ENCODE assay signal across 9 mouse cellular contexts in genomic region chr4:149542927-149543553, GRCm38 (mm10). TPM values are rescaled to one million over a fixed set of nuclear protein-coding genes. Genes with fewer than 3 reads are reported as not detected.
DNase-seq lines count a peak whose midpoint lies in the region; ATAC-seq lines count a peak whose summit lies in the region.
"Had no signal": no experiment of that assay in that cellular context is flagged by ENCODE, and none has a peak within 500 bp of the region (broad histone marks: within the 10 kb centered on the region; RNA-seq: fewer than 3 reads in every experiment).

No protein-coding gene starts in this region.

- no peaks in the 10 kb centered on the region for H3K9me3 ChIP-seq in neural tube, embryonic 15.5 days (replicated peaks)

- no peak overlapping the region for H3K9ac ChIP-seq in neural tube, embryonic 15.5 days (replicated peaks)

- no peak overlapping the region for H3K4me2 ChIP-seq in neural tube, embryonic 15.5 days

- no peaks in the 10 kb centered on the region for H3K27me3 ChIP-seq in neural tube, embryonic 15.5 days (replicated peaks)

- peak; percentile 49; the same call in 1 of the 2 replicates for ATAC-seq in neural tube, embryonic 15.5 days (ENCODE audit: low FRiP score)

- peak; percentile 83 for DNase-seq in CD4-positive helper T cell, adult 2 months (ENCODE audit: low read depth, low spot score)
- DNase-seq in adrenal gland, adult 2 months: peak; percentile 81
- DNase-seq in embryo, embryonic 11.5 days (ENCODE audit: low read depth, low spot score): peak; percentile 79
- DNase-seq in heart, adult 9 months (ENCODE audit: low spot score in 2 of 2): peak; percentile 61 to 83
- DNase-seq in kidney, postnatal 14 days: peak; percentile 88
- DNase-seq in lung, adult 18-20 months: peak; percentile 69 to 80
- peak; percentile 90 for DNase-seq in thymus, postnatal 0 days (ENCODE audit: low spot score)

- H3K36me3 ChIP-seq in neural tube, embryonic 15.5 days: peaks cover 21% of the 10 kb centered on the region

- H3K27ac ChIP-seq in neural tube, embryonic 15.5 days (replicated peaks): no peak overlapping the region

- 42% methylated on average over 10 of the region's 10 CpGs for WGBS in neural tube, embryonic 15.5 days

- H3K4me3 ChIP-seq in neural tube, embryonic 15.5 days (replicated peaks): no peak overlapping the region
- H3K4me3 ChIP-seq: erythroblast, embryonic 14.5 days had no signal

- H3K4me1 ChIP-seq in neural tube, embryonic 15.5 days: no peaks in the 10 kb centered on the region; the same call in 1 of the 2 replicates

RNA-seq across cellular contexts. Expression of gene Ctnnbip1, which starts 25.0 kb away (rescaled TPM):
- total RNA-seq in adrenal gland, adult 2 months (2021): 10 to 100 TPM; 19.4 to 25.3 TPM
- polyA plus RNA-seq in adrenal gland, adult 2 months (2012; rRNA removed): 26.2 and 26.4 TPM in 2 replicates
- polyA plus RNA-seq in neural tube, embryonic 15.5 days (2015; fragmentation: Nextera tagmentation; extraction: Ambion mirVana): 92.7 and 103 TPM in 2 replicates
- 25.6 and 28.3 TPM in 2 replicates for polyA plus RNA-seq in thymus, postnatal 0 days (2015; fragmentation: Nextera tagmentation; extraction: Ambion mirVana)

RNA-seq across cellular contexts. Expression of gene Clstn1, which starts 43.2 kb away (rescaled TPM):
- total RNA-seq in adrenal gland, adult 2 months (2021): 100 to 1,000 TPM in 1 of 2 experiments, 10 to 100 TPM in 1; 98.4 to 110 TPM
- polyA plus RNA-seq in adrenal gland, adult 2 months (2012; rRNA removed): 44.5 and 48.8 TPM in 2 replicates
- polyA plus RNA-seq in neural tube, embryonic 15.5 days (2015; fragmentation: Nextera tagmentation; extraction: Ambion mirVana): 142 and 188 TPM in 2 replicates
- polyA plus RNA-seq in thymus, postnatal 0 days (2015; fragmentation: Nextera tagmentation; extraction: Ambion mirVana): 20.4 and 21.1 TPM in 2 replicates

RNA-seq across cellular contexts. Expression of gene Lzic, which starts 58.0 kb away (rescaled TPM):
- total RNA-seq in adrenal gland, adult 2 months (2021): 10 to 100 TPM; 22.3 to 27.7 TPM
- 22.6 and 22.9 TPM in 2 replicates for polyA plus RNA-seq in adrenal gland, adult 2 months (2012; rRNA removed)
- polyA plus RNA-seq in neural tube, embryonic 15.5 days (2015; fragmentation: Nextera tagmentation; extraction: Ambion mirVana): 37.9 and 40.0 TPM in 2 replicates
- polyA plus RNA-seq in thymus, postnatal 0 days (2015; fragmentation: Nextera tagmentation; extraction: Ambion mirVana): 62.8 and 66.6 TPM in 2 replicates

RNA-seq across cellular contexts. Expression of gene Nmnat1, which starts 58.0 kb away (rescaled TPM):
- 10 to 100 TPM; 14.2 to 15.2 TPM for total RNA-seq in adrenal gland, adult 2 months (2021)
- 9.1 and 10.4 TPM in 2 replicates for polyA plus RNA-seq in adrenal gland, adult 2 months (2012; rRNA removed)
- 5.8 and 9.0 TPM in 2 replicates for polyA plus RNA-seq in neural tube, embryonic 15.5 days (2015; fragmentation: Nextera tagmentation; extraction: Ambion mirVana)
- 13.4 and 15.3 TPM in 2 replicates for polyA plus RNA-seq in thymus, postnatal 0 days (2015; fragmentation: Nextera tagmentation; extraction: Ambion mirVana)
